Mouse (Mus musculus) kidney, adult 8-10 months (tissue): ENCODE measurements around the gene Cdhr5.
A peak's percentile ranks its signal among the peaks of the same experiment; 100 is the strongest.

Source experiments
- DNase-seq, 2 experiments: peaks; one replicate each; pipeline ENCODE4 v3.0.0; 2022

Cdhr5 gene

GRCm38 (mm10) chr7:141276546-141276945 is at the start of gene Cdhr5:
TSS of gene Cdhr5 (minus strand) at chr7:141276786.
- DNase-seq = peak; percentile 82 to 84

- peak; percentile 44 to 49 for DNase-seq
Measured at GRCm38 (mm10) chr7:141324686-141325085, 48.1 kb upstream of the Cdhr5 start.

GRCm38 (mm10) chr7:141319446-141319845 is 42.9 kb upstream of the Cdhr5 start:
- no peak for DNase-seq

- DNase-seq = no peak
Measured at GRCm38 (mm10) chr7:141317619-141318132, 41.1 kb upstream of the Cdhr5 start.

- peak; percentile 86 to 90 for DNase-seq
Measured at GRCm38 (mm10) chr7:141315974-141316373, 39.4 kb upstream of the Cdhr5 start.

- DNase-seq = no peak
Measured at GRCm38 (mm10) chr7:141315076-141315475, 38.5 kb upstream of the Cdhr5 start.

- no peak for DNase-seq
Measured at GRCm38 (mm10) chr7:141314416-141314815, 37.8 kb upstream of the Cdhr5 start.

GRCm38 (mm10) chr7:141304537-141304936 is 28.0 kb upstream of the Cdhr5 start:
- no peak for DNase-seq

GRCm38 (mm10) chr7:141302702-141303268 is 26.2 kb upstream of the Cdhr5 start:
- DNase-seq = peak; percentile 25 to 31

- DNase-seq = peak; percentile 43 to 54
Measured at GRCm38 (mm10) chr7:141301386-141301785, 24.8 kb upstream of the Cdhr5 start.

- DNase-seq = no peak
Measured at GRCm38 (mm10) chr7:141299175-141299574, 22.6 kb upstream of the Cdhr5 start.

- no peak for DNase-seq
Measured at GRCm38 (mm10) chr7:141297926-141298650, 21.5 kb upstream of the Cdhr5 start.

GRCm38 (mm10) chr7:141294479-141294878 is 17.9 kb upstream of the Cdhr5 start:
- no peak for DNase-seq

- DNase-seq = no peak
Measured at GRCm38 (mm10) chr7:141293852-141294471, 17.4 kb upstream of the Cdhr5 start.

- no peak for DNase-seq
Measured at GRCm38 (mm10) chr7:141292583-141293388, 16.2 kb upstream of the Cdhr5 start.

GRCm38 (mm10) chr7:141291921-141292582 is 15.5 kb upstream of the Cdhr5 start, which contains the start of gene Drd4:
TSS of gene Drd4 (plus strand) at chr7:141292006.
- DNase-seq = no peak

GRCm38 (mm10) chr7:141288042-141288441 is 11.5 kb upstream of the Cdhr5 start:
- no peak for DNase-seq

- DNase-seq = no peak
Measured at GRCm38 (mm10) chr7:141282756-141283155, 6.2 kb upstream of the Cdhr5 start.

- peak in 1 of 2 experiments; percentile 55 for DNase-seq
Measured at GRCm38 (mm10) chr7:141281442-141281841, 4.9 kb upstream of the Cdhr5 start.

GRCm38 (mm10) chr7:141278766-141279590 is 2.4 kb upstream of the Cdhr5 start, which contains the start of gene Sct:
TSS of gene Sct (minus strand) at chr7:141279133.
- peak in 1 of 2 experiments; percentile 38 for DNase-seq
